Comparison of ENCODE assay signal across 9 mouse cellular contexts in genomic region chr13:29957731-29958254, GRCm38 (mm10). TPM values are rescaled to one million over a fixed set of nuclear protein-coding genes. Genes with fewer than 3 reads are reported as not detected.
A peak's percentile ranks its signal among the peaks of the same experiment; 100 is the strongest.
DNase-seq lines count a peak whose midpoint lies in the region; ATAC-seq lines count a peak whose summit lies in the region.
"Had no signal": no experiment of that assay in that cellular context is flagged by ENCODE, and none has a peak within 500 bp of the region (broad histone marks: within the 10 kb centered on the region; RNA-seq: fewer than 3 reads in every experiment).

No protein-coding gene starts in this region.

- peaks cover 15% of the 10 kb centered on the region; the same call in 1 of the 2 replicates for H3K36me3 ChIP-seq in liver, embryonic 15.5 days (replicated peaks)
- H3K36me3 ChIP-seq: limb, embryonic 15.5 days had no signal

- no peak overlapping the region for H3K27ac ChIP-seq in liver, embryonic 15.5 days (replicated peaks)
- H3K27ac ChIP-seq: limb, embryonic 15.5 days had no signal

- H3K27me3 ChIP-seq in liver, embryonic 15.5 days, result no peaks in the 10 kb centered on the region
- H3K27me3 ChIP-seq: limb, embryonic 15.5 days had no signal

- H3K4me3 ChIP-seq in liver, embryonic 15.5 days (replicated peaks), result no peak overlapping the region
- H3K4me3 ChIP-seq: limb, embryonic 15.5 days had no signal

- WGBS in liver, embryonic 15.5 days (ENCODE audit: insufficient replicate concordance), result 72% methylated on average over 9 of the region's 9 CpGs

- intact Hi-C loops in heart, postnatal 25 days (cut with DNase I), result loop anchor here (2.0 kb wide), 1 partner anchor 17 kb away; no protein-coding TSS in a partner anchor

- peaks cover 17% of the 10 kb centered on the region; the same call in 1 of the 2 replicates for H3K4me1 ChIP-seq in liver, embryonic 15.5 days (replicated peaks)

- DNase-seq in gastrocnemius, postnatal 25 days, result peak; percentile 30
- no peak for DNase-seq in gastrocnemius, postnatal 4 days (ENCODE audit: low spot score in 2 of 2)
- DNase-seq in embryo, embryonic 11.5 days (ENCODE audit: low read depth, low spot score), result peak; percentile 7
- DNase-seq in heart, postnatal 25 days (ENCODE audit: low spot score), result peak; percentile 38
- no peak for DNase-seq in left cerebral cortex, adult 11 months (ENCODE audit: low spot score)
- DNase-seq in urinary bladder, postnatal 4 days (ENCODE audit: low spot score in 2 of 2), result no peak
- no peak for DNase-seq in natural killer cell, adult 2 months (ENCODE audit: low spot score in 2 of 2)

- no peak overlapping the region for H3K4me2 ChIP-seq in liver, embryonic 15.5 days
- H3K4me2 ChIP-seq: limb, embryonic 15.5 days had no signal

- no peaks in the 10 kb centered on the region for H3K9me3 ChIP-seq in liver, embryonic 15.5 days (replicated peaks)
- H3K9me3 ChIP-seq: limb, embryonic 15.5 days had no signal

- H3K9ac ChIP-seq in liver, embryonic 15.5 days, result no peak overlapping the region
- H3K9ac ChIP-seq: limb, embryonic 15.5 days had no signal

- peak; percentile 53 for ATAC-seq in liver, embryonic 15.5 days (ENCODE audit: insufficient read depth)

RNA-seq across cellular contexts. Expression of gene E2f3, which starts 28.1 kb away (rescaled TPM):
- 10 to 100 TPM in 1 of 2 experiments, 1 to 10 TPM in 1; 7.8 to 10.2 TPM for total RNA-seq in gastrocnemius, postnatal 25 days (2021)
- total RNA-seq in gastrocnemius, postnatal 4 days (2021), result 10 to 100 TPM; 14.6 to 14.9 TPM
- 1 to 10 TPM; 5.3 to 5.6 TPM for total RNA-seq in heart, postnatal 25 days (2021)
- 3.9 and 4.0 TPM in 2 replicates for polyA plus RNA-seq in liver, embryonic 15.5 days (2015; fragmentation: Nextera tagmentation; extraction: Ambion mirVana)

Comparison
In these comparisons a context has a peak if more than half of its experiments do, and no peak if none do; other contexts are left out.
1. DNase-seq: peak in gastrocnemius, postnatal 25 days (single experiment), embryo, embryonic 11.5 days (single experiment) and heart, postnatal 25 days (single experiment); none in gastrocnemius, postnatal 4 days (0 of 2), left cerebral cortex, adult 11 months (single experiment), urinary bladder, postnatal 4 days (0 of 2) and natural killer cell, adult 2 months (0 of 2).